Mouse (Mus musculus) forebrain, embryonic 14.5 days (tissue): ENCODE results near the gene Ints14. TPM values are rescaled to one million over a fixed set of nuclear protein-coding genes. Genes with fewer than 3 reads are reported as not detected.

Experiments
- ATAC-seq: fragments of 200-750 bp; cut with Nextera tagmentation; 2 replicates; pipeline ENCODE4 v1.8.0; 2017; ENCODE audit warnings: mild to moderate bottlenecking, moderate library complexity
- DNase-seq: peaks from one replicate; pipeline ENCODE4 v3.0.0-alpha.2; 2015; ENCODE audit warnings: low spot score
- H3K27ac ChIP-seq: fragments of 300-500 bp; sonication (generic); 2 replicates; pipeline ENCODE4 v1.5.1; 2014; ENCODE audit warnings: low read depth, mild to moderate bottlenecking, control low read depth, low read length, moderate library complexity
- H3K27me3 ChIP-seq: fragments of 300-500 bp; sonication (generic); replicated peaks from 2 replicates; pipeline ENCODE4 v1.6.1; 2014; ENCODE audit warnings: low read length, control low read depth, mixed read lengths; ENCODE audit not compliant: control insufficient read depth, insufficient read depth
- H3K36me3 ChIP-seq: fragments of 300-500 bp; sonication (generic); 2 replicates; pipeline ENCODE4 v1.6.1; 2014; ENCODE audit warnings: low read length, control low read depth; ENCODE audit not compliant: control insufficient read depth, insufficient read depth
- H3K4me1 ChIP-seq: fragments of 300-500 bp; sonication (generic); 2 replicates; pipeline ENCODE4 v1.6.1; 2014; ENCODE audit warnings: antibody characterized with exemption, low read length, control low read depth; ENCODE audit not compliant: control insufficient read depth, insufficient read depth
- H3K4me2 ChIP-seq: fragments of 300-500 bp; sonication (generic); 2 replicates; pipeline ENCODE4 v1.6.1; 2014; ENCODE audit warnings: mild to moderate bottlenecking, control low read depth, low read length
- H3K4me3 ChIP-seq: fragments of 300-500 bp; sonication (generic); 2 replicates; pipeline ENCODE4 v1.5.1; 2014; ENCODE audit warnings: low read depth, low read length, control low read depth
- H3K9ac ChIP-seq: fragments of 300-500 bp; sonication (generic); 2 replicates; pipeline ENCODE4 v1.6.1; 2014; ENCODE audit warnings: mild to moderate bottlenecking, low read length, control low read depth, moderate library complexity
- H3K9me3 ChIP-seq: fragments of 300-500 bp; sonication (generic); replicated peaks from 2 replicates; pipeline ENCODE4 v1.6.1; 2016; ENCODE audit warnings: low read length, control low read depth, mixed read lengths; ENCODE audit not compliant: control insufficient read depth
- WGBS: fragments of 180-500 bp; shearing (Covaris S2); extraction: QIAGEN DNeasy Blood & Tissue Kit; methylation state at CpG from one replicate; pipeline ENCODE4 v1.1.7; 2014; 5-methylcytosine and 5-hydroxymethylcytosine counted together
- polyA plus RNA-seq: library from polyadenylated mRNA; unstranded; fragments of >200 nt; fragmentation: Nextera tagmentation; extraction: Ambion mirVana; gene quantifications from 2 replicates; pipeline ENCODE4 v1.2.1, GENCODE M21; 2014

Ints14 gene
- polyA plus RNA-seq, 1 experiment from 2014 or later: 49.8 TPM

GRCm38 (mm10) chr9:65010632-65011031, 49.9 kb downstream of the Ints14 start:
- Histone ChIP-seq H3K4me3 (no peak overlapping the region), H3K27ac (no peak overlapping the region), H3K9ac (no peak overlapping the region), H3K4me1 (0 out of 2 replicates have a peak, but pooled peaks cover under 1% of the 10 kb centered on the region), H3K27me3 (no peaks in the 10 kb centered on the region), H3K9me3 (no peaks in the 10 kb centered on the region), H3K36me3 (peaks cover 29% of the 10 kb centered on the region), H3K4me2 (no peak overlapping the region)
- ATAC-seq (no peak), DNase-seq (no peak)
- WGBS: 91% methylated on average over 8 of the region's 8 CpGs

GRCm38 (mm10) chr9:65011304-65011703, 50.6 kb downstream of the Ints14 start:
- WGBS: 55% methylated on average over 6 of the region's 6 CpGs
- Histone ChIP-seq H3K9ac (no peak overlapping the region), H3K27ac (no peak overlapping the region), H3K4me3 (no peak overlapping the region), H3K9me3 (no peaks in the 10 kb centered on the region), H3K4me1 (peaks cover 7% of the 10 kb centered on the region; the same call in 1 of the 2 replicates), H3K36me3 (peaks cover 22% of the 10 kb centered on the region), H3K4me2 (no peak overlapping the region), H3K27me3 (no peaks in the 10 kb centered on the region)
- DNase-seq (no peak), ATAC-seq (no peak)

GRCm38 (mm10) chr9:65015461-65016222, 54.9 kb downstream of the Ints14 start:
- 80% methylated on average over 7 of the region's 7 CpGs for WGBS
- Histone ChIP-seq H3K27ac (0 out of 2 replicates have a peak overlapping the region, but pooled peaks have one; percentile 9), H3K36me3 (peaks cover 2% of the 10 kb centered on the region), H3K4me2 (no peak overlapping the region), H3K9me3 (no peaks in the 10 kb centered on the region), H3K4me3 (no peak overlapping the region), H3K4me1 (peaks cover 41% of the 10 kb centered on the region), H3K9ac (no peak overlapping the region), H3K27me3 (no peaks in the 10 kb centered on the region)
- DNase-seq: peak; percentile 7
- no peak for ATAC-seq

GRCm38 (mm10) chr9:65016241-65016977, 55.7 kb downstream of the Ints14 start:
- no peaks in the 10 kb centered on the region for H3K27me3 ChIP-seq
- no peak overlapping the region for H3K4me2 ChIP-seq
- no peak for ATAC-seq
- DNase-seq: peak; percentile 24
- peaks cover 41% of the 10 kb centered on the region for H3K4me1 ChIP-seq
- H3K4me3 ChIP-seq: no peak overlapping the region
- H3K27ac ChIP-seq: 0 out of 2 replicates have a peak overlapping the region, but pooled peaks have one; percentile 9
- no peak overlapping the region for H3K9ac ChIP-seq
- no peaks in the 10 kb centered on the region for H3K36me3 ChIP-seq
- no peaks in the 10 kb centered on the region for H3K9me3 ChIP-seq
- WGBS: 63% methylated on average over 4 of the region's 4 CpGs

- Histone ChIP-seq H3K4me2 (no peak overlapping the region), H3K4me3 (no peak overlapping the region), H3K27ac (no peak overlapping the region), H3K4me1 (peaks cover 44% of the 10 kb centered on the region), H3K9ac (no peak overlapping the region; the same call in 1 of the 2 replicates), H3K9me3 (no peaks in the 10 kb centered on the region), H3K36me3 (no peaks in the 10 kb centered on the region), H3K27me3 (no peaks in the 10 kb centered on the region)
- ATAC-seq: no peak
- WGBS: 81% methylated on average over 16 of the region's 16 CpGs
- DNase-seq: no peak
Measured at GRCm38 (mm10) chr9:65016978-65017827, 56.5 kb downstream of the Ints14 start.

- no peak overlapping the region for H3K27ac ChIP-seq
- no peaks in the 10 kb centered on the region for H3K9me3 ChIP-seq
- DNase-seq (no peak), ATAC-seq (no peak)
- H3K27me3 ChIP-seq: no peaks in the 10 kb centered on the region
- H3K4me2 ChIP-seq: no peak overlapping the region
- no peak overlapping the region for H3K4me3 ChIP-seq
- no peaks in the 10 kb centered on the region for H3K36me3 ChIP-seq
- WGBS: 83% methylated on average over 4 of the region's 4 CpGs
- H3K9ac ChIP-seq: no peak overlapping the region; the same call in 1 of the 2 replicates
- H3K4me1 ChIP-seq: peaks cover 44% of the 10 kb centered on the region
Measured at GRCm38 (mm10) chr9:65017896-65018295, 57.2 kb downstream of the Ints14 start.

GRCm38 (mm10) chr9:65018588-65019121, 58.0 kb downstream of the Ints14 start:
- no peaks in the 10 kb centered on the region for H3K36me3 ChIP-seq
- H3K9me3 ChIP-seq: no peaks in the 10 kb centered on the region
- H3K4me3 ChIP-seq: no peak overlapping the region
- peak overlapping the region; percentile 17; the same call in 1 of the 2 replicates for H3K9ac ChIP-seq
- WGBS: 71% methylated on average over 3 of the region's 3 CpGs
- peak overlapping the region; percentile 63 for H3K4me2 ChIP-seq
- H3K4me1 ChIP-seq: peaks cover 44% of the 10 kb centered on the region
- H3K27ac ChIP-seq: no peak overlapping the region; the same call in 1 of the 2 replicates
- ATAC-seq (no peak), DNase-seq (no peak)
- no peaks in the 10 kb centered on the region for H3K27me3 ChIP-seq

GRCm38 (mm10) chr9:65019146-65019545, 58.4 kb downstream of the Ints14 start:
- Histone ChIP-seq H3K4me3 (no peak overlapping the region), H3K4me1 (peaks cover 44% of the 10 kb centered on the region), H3K27ac (no peak overlapping the region), H3K27me3 (no peaks in the 10 kb centered on the region), H3K36me3 (no peaks in the 10 kb centered on the region), H3K9me3 (no peaks in the 10 kb centered on the region), H3K9ac (no peak overlapping the region), H3K4me2 (peak overlapping the region; percentile 63)
- DNase-seq: no peak
- ATAC-seq: no peak
- WGBS: 54% methylated on average over 3 of the region's 3 CpGs
